Mouse (Mus musculus) myocyte (in vitro differentiated cells): Measurements from ENCODE around the gene Homer2.

Experiments used
- CEBPB ChIP-seq: IDR thresholded peaks from 2 replicates; pipeline ENCODE4 v1.6.1; 2011; ENCODE audit warnings: mild to moderate bottlenecking, moderate library complexity; ENCODE audit not compliant: poor library complexity, insufficient read depth, severe bottlenecking
- E2F4 ChIP-seq: IDR thresholded peaks from one replicate; pipeline ENCODE4 v1.6.1; 2011; ENCODE audit warnings: mild to moderate bottlenecking, control low read depth, moderate library complexity; ENCODE audit not compliant: insufficient read depth
- MAX ChIP-seq: IDR thresholded peaks from one replicate; pipeline ENCODE4 v1.6.1; 2011; ENCODE audit warnings: low read depth, mild to moderate bottlenecking, control low read depth
- MYOD1 ChIP-seq, 3 experiments: IDR thresholded peaks; one replicate each; pipeline ENCODE4 v1.6.1; 2011; ENCODE audit warnings: control low read depth in 2 of 3, low read depth in 2 of 3, mild to moderate bottlenecking in 2 of 3, moderate library complexity in 1 of 3; ENCODE audit not compliant: insufficient read length in 2 of 3, control insufficient read depth in 1 of 3
- MYOG ChIP-seq, 3 experiments: IDR thresholded peaks; one replicate each; pipeline ENCODE4 v1.6.1; 2011; ENCODE audit warnings: control low read depth in 2 of 3, low read depth in 2 of 3, mild to moderate bottlenecking in 2 of 3; ENCODE audit not compliant: insufficient read length in 2 of 3, control insufficient read depth in 1 of 3, insufficient read depth in 1 of 3
- POLR2A ChIP-seq: IDR thresholded peaks from one replicate; pipeline ENCODE4 v1.6.1; 2011; ENCODE audit warnings: low read depth, mild to moderate bottlenecking, control low read depth, moderate library complexity; ENCODE audit not compliant: insufficient read length
- POLR2AphosphoS2 ChIP-seq: IDR thresholded peaks from one replicate; pipeline ENCODE4 v1.6.1; 2011; ENCODE audit warnings: low read depth, control low read depth; ENCODE audit not compliant: insufficient read length
- REST ChIP-seq: IDR thresholded peaks from one replicate; pipeline ENCODE4 v1.6.1; 2011; ENCODE audit warnings: mild to moderate bottlenecking, control low read depth, moderate library complexity; ENCODE audit not compliant: insufficient read depth, insufficient read length
- SRF ChIP-seq: IDR thresholded peaks from one replicate; pipeline ENCODE4 v1.6.1; 2011; ENCODE audit warnings: low read depth; ENCODE audit not compliant: control insufficient read depth, insufficient read length
- TCF12 ChIP-seq: IDR thresholded peaks from one replicate; pipeline ENCODE4 v1.6.1; 2011; ENCODE audit warnings: mild to moderate bottlenecking, control low read depth; ENCODE audit not compliant: poor library complexity, insufficient read depth, severe bottlenecking
- TCF3 ChIP-seq: IDR thresholded peaks from one replicate; pipeline ENCODE4 v1.6.1; 2011; ENCODE audit warnings: low read depth, control low read depth; ENCODE audit not compliant: insufficient read length
- USF1 ChIP-seq: IDR thresholded peaks from one replicate; pipeline ENCODE4 v1.6.1; 2011; ENCODE audit warnings: low read depth, mild to moderate bottlenecking, control low read depth, moderate library complexity

GRCm38 (mm10) chr7:81706416-81707391 lies 623 bp downstream of the Homer2 start:
- no peak for TF ChIP-seq MYOG (IDR thresholded peaks at IDR 0.05; ENCODE audit: control insufficient read depth in 1 of 3, insufficient read depth in 1 of 3, insufficient read length in 2 of 3, low read depth in 2 of 3)
- TF ChIP-seq POLR2A: no peak
- TF ChIP-seq TCF3: no peak
- TF ChIP-seq MAX: no peak
- TF ChIP-seq TCF12: no peak
- TF ChIP-seq USF1: no peak
- TF ChIP-seq CEBPB: no peak
- no peak for TF ChIP-seq MYOD1 (IDR thresholded peaks at IDR 0.05; ENCODE audit: control insufficient read depth in 1 of 3, insufficient read length in 2 of 3, low read depth in 2 of 3)
- TF ChIP-seq POLR2AphosphoS2: no peak
- TF ChIP-seq SRF: no peak
- TF ChIP-seq REST: no peak
- TF ChIP-seq E2F4: no peak
